Mouse (Mus musculus) erythroblast, embryonic 14.5 days (primary cell): ENCODE results near the gene Frs3. TPM values are rescaled to one million over a fixed set of nuclear protein-coding genes. Genes with fewer than 3 reads are reported as not detected.

Experiments
- H3K27me3 ChIP-seq: 2 replicates; pipeline ENCODE4 v1.6.1; 2012; ENCODE audit warnings: inconsistent platforms; ENCODE audit not compliant: control insufficient read depth
- H3K36me3 ChIP-seq: 2 replicates; pipeline ENCODE4 v1.6.1; 2012; ENCODE audit warnings: mild to moderate bottlenecking, inconsistent platforms; ENCODE audit not compliant: control insufficient read depth
- H3K4me1 ChIP-seq: 2 replicates; pipeline ENCODE4 v1.6.1; 2012; ENCODE audit warnings: inconsistent platforms; ENCODE audit not compliant: control insufficient read depth
- H3K4me3 ChIP-seq: replicated peaks from 2 replicates; pipeline ENCODE3; 2012; ENCODE audit warnings: moderate library complexity, mild to moderate bottlenecking, inconsistent platforms
- H3K9me3 ChIP-seq: 2 replicates; pipeline ENCODE4 v1.6.1; 2012; ENCODE audit warnings: low read length, inconsistent platforms, mixed read lengths; ENCODE audit not compliant: control insufficient read depth
- GATA1 ChIP-seq: IDR thresholded peaks from 2 replicates; pipeline ENCODE4 v1.6.1; 2012; ENCODE audit warnings: low read length, inconsistent platforms, mixed read lengths
- TAL1 ChIP-seq: IDR thresholded peaks from 3 replicates; pipeline ENCODE4 v1.6.1; 2012; ENCODE audit warnings: low read length, inconsistent platforms, mixed read lengths
- polyA plus RNA-seq: library from polyadenylated mRNA; stranded (reverse); fragments of >175 nt; gene quantifications from 2 replicates; pipeline ENCODE4 v1.2.3, GENCODE M21; 2012

The Frs3 gene
- polyA plus RNA-seq, 1 experiment: 0.08 TPM

DNA sequence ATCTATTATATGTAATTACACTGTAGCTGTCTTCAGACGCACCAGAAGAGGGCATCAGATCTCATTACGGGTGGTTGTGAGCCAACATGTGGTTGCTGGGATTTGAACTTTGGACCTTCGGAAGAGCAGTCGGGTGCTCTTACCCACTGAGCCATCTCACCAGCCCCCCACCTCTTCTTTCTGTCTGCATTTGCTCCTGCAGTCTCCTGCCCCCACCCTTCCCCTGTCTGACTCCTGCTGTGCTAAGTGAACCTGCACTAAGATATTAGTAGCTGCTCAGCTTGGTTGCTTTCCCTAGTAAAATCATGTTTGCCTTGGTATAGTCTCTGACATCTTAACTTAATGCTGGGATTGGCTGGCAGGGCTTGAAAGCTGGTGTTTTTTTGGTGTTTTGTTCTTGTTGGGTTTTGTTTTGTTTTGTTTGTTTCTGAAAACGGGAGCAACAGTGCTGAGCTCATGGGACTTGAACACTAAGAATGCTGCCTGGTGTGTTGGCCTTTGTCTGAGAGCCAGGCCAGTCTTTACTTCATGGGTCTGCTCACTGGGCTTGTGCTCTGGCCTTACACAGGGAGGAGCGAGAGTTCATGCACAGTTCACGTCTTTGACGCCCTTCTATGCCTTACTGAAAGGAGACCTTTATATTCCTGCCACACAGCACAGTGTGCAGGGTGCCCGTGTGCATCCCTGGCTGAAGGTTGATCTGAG lies 25.7 kb upstream of the Frs3 start:
- no peak for TF ChIP-seq GATA1
- TF ChIP-seq TAL1: no peak
- H3K4me3 ChIP-seq: no peak overlapping the region
- H3K36me3 ChIP-seq: peaks cover 65% of the 10 kb centered on the region
- no peaks in the 10 kb centered on the region for H3K9me3 ChIP-seq
- no peaks in the 10 kb centered on the region for H3K27me3 ChIP-seq
- H3K4me1 ChIP-seq: peaks cover 4% of the 10 kb centered on the region; the same call in 1 of the 2 replicates

DNA sequence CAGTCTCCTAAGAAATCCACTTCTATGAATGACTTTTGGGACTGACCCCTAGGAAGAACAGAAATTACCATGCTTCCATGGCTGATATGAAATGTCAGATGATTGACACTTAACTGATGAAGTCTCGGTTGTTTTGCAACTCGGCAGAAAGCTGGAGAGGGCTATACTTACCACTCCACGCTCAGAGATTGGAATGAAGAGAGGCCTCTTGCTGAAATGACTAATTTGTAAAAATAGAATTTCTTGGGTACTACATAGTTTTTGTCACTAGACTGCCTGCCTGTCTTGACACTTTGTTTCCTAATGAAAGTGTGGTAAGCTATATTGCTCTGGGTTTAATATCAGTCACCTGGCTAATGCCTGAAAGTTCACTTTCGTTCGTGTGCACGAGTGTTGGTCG lies 24.4 kb upstream of the Frs3 start:
- Histone ChIP-seq H3K9me3 (no peaks in the 10 kb centered on the region), H3K4me3 (no peak overlapping the region), H3K4me1 (peaks cover 4% of the 10 kb centered on the region; the same call in 1 of the 2 replicates), H3K27me3 (no peaks in the 10 kb centered on the region), H3K36me3 (peaks cover 61% of the 10 kb centered on the region)
- TF ChIP-seq TAL1 (no peak), GATA1 (no peak)

DNA sequence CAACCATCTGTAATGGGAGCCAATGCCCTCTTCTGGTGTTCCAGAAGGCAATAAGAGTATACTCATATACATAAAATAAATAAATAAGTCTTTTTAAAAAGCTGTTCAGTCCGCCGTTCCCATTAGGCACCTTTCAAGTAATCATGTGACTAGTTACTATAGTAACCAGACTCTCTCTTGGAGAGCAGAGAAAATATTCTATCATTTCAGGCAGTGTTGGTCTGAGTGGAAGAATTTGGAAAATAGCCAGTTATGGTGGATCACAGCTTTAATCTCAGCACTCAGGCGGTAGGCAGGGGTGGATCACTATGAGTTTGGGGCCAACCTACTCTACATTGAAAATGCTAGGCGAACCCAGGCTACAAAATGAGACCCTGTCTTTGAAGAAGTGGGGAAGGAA lies 19.7 kb upstream of the Frs3 start:
- Histone ChIP-seq H3K9me3 (no peaks in the 10 kb centered on the region), H3K4me1 (peaks cover 13% of the 10 kb centered on the region), H3K36me3 (peaks cover 56% of the 10 kb centered on the region), H3K27me3 (peaks cover 24% of the 10 kb centered on the region), H3K4me3 (no peak overlapping the region)
- TF ChIP-seq TAL1 (no peak), GATA1 (no peak)

DNA sequence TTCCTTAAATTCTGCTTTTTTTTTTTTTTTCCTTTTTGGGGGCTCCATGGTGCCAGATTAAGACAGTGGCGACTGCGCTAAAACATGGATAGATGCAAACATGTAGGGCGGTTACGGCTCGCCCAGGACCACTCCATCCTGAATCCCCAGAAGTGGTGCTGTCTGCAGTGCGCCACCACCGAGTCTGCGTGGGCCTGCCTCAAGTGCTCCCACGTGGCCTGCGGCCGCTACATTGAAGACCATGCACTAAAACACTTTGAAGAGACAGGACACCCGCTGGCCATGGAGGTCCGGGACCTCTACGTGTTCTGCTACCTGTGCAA lies 16.9 kb upstream of the Frs3 start:
- Histone ChIP-seq H3K36me3 (peaks cover 60% of the 10 kb centered on the region), H3K4me3 (peak overlapping the region; percentile 27), H3K27me3 (peaks cover 24% of the 10 kb centered on the region), H3K4me1 (peaks cover 10% of the 10 kb centered on the region), H3K9me3 (no peaks in the 10 kb centered on the region)
- TF ChIP-seq TAL1 (no peak), GATA1 (no peak)

GRCm38 (mm10) chr17:47672311-47673111 lies 16.3 kb upstream of the Frs3 start:
- Histone ChIP-seq H3K27me3 (peaks cover 24% of the 10 kb centered on the region), H3K36me3 (peaks cover 60% of the 10 kb centered on the region), H3K4me1 (peaks cover 10% of the 10 kb centered on the region), H3K4me3 (peak overlapping the region; percentile 27), H3K9me3 (no peaks in the 10 kb centered on the region)
- TF ChIP-seq GATA1 (no peak), TAL1 (no peak)

DNA sequence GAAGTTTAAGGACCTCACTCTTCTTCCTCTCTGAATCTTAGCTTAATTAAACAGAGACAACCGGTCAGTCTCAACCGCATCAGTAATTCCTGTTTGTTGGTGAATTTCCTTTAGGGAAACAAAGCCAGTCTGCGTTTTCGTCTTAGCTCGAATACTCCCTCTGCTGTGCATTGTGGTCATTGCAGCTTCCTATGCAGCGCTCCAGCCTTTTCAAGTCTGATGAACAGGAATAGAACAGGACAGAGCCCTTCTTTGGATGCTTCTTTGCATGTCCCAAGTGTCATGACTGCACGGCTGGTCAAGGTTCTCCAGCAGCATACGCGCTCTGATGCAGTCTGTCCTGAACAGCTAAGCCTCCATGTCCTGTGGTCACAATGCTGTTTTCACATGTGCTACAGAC lies 12.2 kb upstream of the Frs3 start:
- H3K36me3 ChIP-seq: peaks cover 97% of the 10 kb centered on the region
- no peak for TF ChIP-seq TAL1
- H3K4me1 ChIP-seq: peaks cover 10% of the 10 kb centered on the region
- peaks cover 15% of the 10 kb centered on the region for H3K27me3 ChIP-seq
- no peak overlapping the region for H3K4me3 ChIP-seq
- H3K9me3 ChIP-seq: no peaks in the 10 kb centered on the region

DNA sequence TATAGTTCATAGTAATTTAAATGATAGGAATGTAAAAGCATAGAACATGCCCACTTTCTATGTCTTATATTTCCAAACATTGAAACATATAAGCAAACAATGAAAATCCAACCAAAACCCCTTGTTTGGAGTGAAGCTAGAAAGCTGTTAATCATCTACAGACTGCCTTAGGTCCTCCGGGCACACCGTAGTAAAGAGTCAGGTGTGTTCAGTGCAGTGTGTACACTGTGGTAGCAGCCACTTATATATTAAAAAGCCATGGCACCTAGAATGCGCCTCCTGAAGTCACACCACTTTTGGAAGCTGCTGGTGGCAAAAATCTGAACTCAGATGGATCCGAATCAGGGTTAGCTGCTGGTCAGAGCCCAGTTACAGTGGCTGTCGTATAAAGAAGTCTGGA lies 10.6 kb upstream of the Frs3 start:
- no peaks in the 10 kb centered on the region for H3K27me3 ChIP-seq
- H3K36me3 ChIP-seq: peaks cover 100% of the 10 kb centered on the region
- H3K4me1 ChIP-seq: peaks cover 12% of the 10 kb centered on the region
- H3K9me3 ChIP-seq: no peaks in the 10 kb centered on the region
- no peak for TF ChIP-seq GATA1
- TF ChIP-seq TAL1: no peak
- H3K4me3 ChIP-seq: no peak overlapping the region

- Histone ChIP-seq H3K4me1 (peaks cover 14% of the 10 kb centered on the region), H3K36me3 (peaks cover 100% of the 10 kb centered on the region), H3K27me3 (no peaks in the 10 kb centered on the region), H3K4me3 (no peak overlapping the region), H3K9me3 (no peaks in the 10 kb centered on the region)
- TF ChIP-seq GATA1 (no peak), TAL1 (no peak)
Measured at GRCm38 (mm10) chr17:47678702-47679101, 10.1 kb upstream of the Frs3 start.

GRCm38 (mm10) chr17:47682836-47683235 lies 6.0 kb upstream of the Frs3 start:
- TF ChIP-seq GATA1 (no peak), TAL1 (no peak)

More at GRCm38 (mm10) chr17:47682836-47683235, 6.0 kb upstream of the Frs3 start:
- H3K9me3 ChIP-seq: no peaks in the 10 kb centered on the region
- H3K4me1 ChIP-seq: peaks cover 31% of the 10 kb centered on the region
- H3K4me3 ChIP-seq: no peak overlapping the region
- H3K27me3 ChIP-seq: no peaks in the 10 kb centered on the region
- peaks cover 90% of the 10 kb centered on the region for H3K36me3 ChIP-seq
